Mouse (Mus musculus) mesoderm, embryonic 11.5 days (tissue): ENCODE data around the gene Srsf10.

Experiments used
- DNase-seq: peaks from one replicate; pipeline ENCODE4 v3.0.0-alpha.2; 2012; ENCODE audit warnings: low read depth, low spot score

Gene Srsf10

DNA sequence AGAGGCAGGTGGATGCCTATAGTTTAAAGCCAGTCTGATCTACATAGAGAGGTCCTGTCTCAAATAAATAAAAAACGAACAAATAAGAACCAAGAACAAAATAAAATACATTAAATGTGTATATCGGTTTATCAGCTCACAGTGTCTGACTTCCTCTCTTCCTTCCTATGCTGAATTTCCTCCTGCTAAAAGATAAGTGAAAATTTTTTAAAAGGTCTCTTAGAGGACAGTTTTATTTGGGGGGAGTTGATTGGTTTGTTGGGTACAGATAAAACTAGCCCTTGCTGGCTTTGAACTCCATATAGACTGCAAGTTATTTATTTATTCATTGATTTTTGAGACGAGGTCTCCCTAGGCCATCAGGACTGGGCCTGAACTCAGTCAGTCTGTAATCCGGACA lies 57.9 kb downstream of the Srsf10 start:
- no peak for DNase-seq

DNA sequence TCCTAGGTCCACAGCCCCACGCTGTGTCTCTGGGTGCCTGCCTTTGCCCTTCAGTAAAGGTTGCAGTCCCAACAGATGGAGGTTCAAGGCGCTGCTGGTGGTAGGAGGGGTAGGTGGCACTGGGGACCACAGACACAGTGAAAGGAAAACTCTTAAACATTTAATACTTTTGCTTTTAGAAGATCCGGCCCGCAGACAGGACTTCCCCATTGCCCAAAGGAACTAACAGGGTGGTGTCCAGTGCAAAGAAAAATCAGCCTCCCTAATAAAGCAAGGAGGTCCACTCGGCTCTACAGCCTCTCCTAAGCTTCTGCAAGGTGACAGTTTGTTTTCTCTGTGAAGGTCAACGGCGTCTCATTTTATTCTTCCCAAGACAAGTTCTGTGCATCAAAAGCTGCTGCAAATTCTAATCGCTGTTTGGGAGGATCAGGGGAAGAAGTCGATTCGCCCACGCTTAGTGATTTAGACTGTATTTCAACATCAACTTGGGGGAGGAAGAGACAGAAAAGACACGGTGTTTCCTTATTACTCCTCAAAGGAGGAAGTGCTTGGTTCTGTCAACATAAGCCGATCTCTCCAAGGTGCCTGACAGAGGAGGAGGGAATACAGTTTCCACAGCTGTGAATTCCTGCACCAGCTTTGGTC lies 63.2 kb downstream of the Srsf10 start:
- DNase-seq, result no peak

DNA sequence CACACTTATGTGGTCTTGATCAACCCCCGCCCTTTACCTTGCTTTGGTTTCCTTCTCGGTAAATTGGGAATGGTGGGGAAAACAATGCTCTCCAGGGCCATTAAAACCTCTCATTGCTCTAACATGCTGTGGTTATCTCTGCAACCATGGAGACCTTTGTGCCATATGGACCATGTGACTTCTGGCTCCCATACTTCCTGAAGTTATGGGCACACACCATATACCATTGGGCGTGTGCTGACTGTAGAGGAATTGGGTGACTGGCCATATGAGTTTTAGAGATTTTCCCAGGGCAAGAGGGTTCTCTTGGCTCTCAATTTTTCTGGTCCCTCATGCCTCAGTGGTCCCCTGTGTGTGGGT lies 63.7 kb downstream of the Srsf10 start:
- DNase-seq, result no peak
